Mouse (Mus musculus): ENCODE data around the gene Traip. TPM values are rescaled to one million over a fixed set of nuclear protein-coding genes. Genes with fewer than 3 reads are reported as not detected.

Traip gene
- total RNA-seq, 1 experiment from 2014 or later: 5.7 TPM

DNA sequence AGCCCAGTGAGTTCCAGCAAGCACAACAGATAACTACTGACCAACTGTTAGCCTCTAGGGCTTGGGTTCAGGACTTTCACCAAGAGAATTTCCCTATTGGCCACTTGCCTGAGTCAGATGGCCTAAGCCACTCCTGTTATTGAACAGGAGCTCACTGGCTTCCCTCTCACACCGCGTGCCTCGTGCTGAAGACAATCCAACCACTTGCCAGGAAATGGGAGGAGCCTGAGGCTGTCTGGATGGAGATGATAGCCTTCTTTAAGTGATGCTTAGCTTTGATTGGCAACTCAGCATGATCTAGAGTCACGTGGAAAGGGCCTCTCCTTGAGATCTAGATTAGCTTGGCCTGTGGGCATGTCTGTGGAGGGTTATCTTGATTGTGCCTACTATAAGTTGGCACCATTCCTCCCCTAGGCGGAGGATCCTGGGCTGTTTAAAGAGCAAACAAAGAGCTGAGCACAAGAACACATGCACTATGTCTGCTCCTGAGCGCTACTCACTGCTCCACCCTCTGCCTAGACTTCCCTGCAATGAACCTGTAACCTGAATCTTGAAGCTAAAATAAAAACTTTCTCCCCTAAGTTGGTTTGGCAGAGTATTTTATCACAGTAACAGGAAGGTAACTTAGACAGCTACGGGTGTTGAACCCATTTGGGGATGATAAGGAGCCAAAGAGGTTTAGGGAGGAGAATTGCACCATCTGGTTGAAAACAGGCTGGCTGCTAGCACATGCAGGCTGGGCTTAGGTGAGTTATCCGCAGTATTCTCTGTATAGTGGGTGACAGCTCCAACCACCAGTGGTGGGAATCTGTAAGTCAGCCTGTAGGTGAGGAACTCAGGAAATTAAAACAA is 22.0 kb downstream of the Traip start:
- DNase-seq: no peak

DNA sequence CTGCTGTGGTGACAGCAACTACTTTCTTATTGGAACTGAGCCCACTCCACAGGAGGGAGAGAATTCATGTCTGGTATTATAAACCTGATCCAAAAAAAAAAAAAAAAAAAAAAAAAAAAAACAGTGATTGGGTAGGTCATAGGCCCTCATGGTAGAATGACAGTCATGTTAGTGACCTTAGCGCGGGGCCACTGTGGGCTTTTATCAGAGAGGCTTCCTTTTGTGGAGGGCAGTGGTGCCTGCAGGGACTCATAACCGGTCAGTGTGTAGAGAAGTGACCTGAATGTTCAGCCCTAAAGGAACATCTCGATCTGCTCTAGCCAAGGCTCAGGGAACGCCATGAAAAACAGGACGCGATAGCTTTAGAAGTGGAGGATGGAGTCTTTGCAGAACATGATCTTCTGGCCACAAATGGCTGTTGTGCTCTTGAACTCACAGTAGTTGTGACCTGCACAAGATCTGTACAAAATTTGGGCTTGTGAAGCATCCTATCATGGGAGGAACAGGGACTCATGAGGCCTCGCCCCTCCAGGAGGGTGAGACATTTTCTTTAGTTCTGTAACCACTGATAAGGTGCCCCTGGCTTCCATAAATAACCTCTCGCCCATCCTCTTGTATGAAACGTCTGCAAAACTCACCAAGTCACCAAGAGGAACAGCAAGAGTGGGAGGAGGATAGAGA is 24.7 kb downstream of the Traip start:
- no peak for DNase-seq

DNA sequence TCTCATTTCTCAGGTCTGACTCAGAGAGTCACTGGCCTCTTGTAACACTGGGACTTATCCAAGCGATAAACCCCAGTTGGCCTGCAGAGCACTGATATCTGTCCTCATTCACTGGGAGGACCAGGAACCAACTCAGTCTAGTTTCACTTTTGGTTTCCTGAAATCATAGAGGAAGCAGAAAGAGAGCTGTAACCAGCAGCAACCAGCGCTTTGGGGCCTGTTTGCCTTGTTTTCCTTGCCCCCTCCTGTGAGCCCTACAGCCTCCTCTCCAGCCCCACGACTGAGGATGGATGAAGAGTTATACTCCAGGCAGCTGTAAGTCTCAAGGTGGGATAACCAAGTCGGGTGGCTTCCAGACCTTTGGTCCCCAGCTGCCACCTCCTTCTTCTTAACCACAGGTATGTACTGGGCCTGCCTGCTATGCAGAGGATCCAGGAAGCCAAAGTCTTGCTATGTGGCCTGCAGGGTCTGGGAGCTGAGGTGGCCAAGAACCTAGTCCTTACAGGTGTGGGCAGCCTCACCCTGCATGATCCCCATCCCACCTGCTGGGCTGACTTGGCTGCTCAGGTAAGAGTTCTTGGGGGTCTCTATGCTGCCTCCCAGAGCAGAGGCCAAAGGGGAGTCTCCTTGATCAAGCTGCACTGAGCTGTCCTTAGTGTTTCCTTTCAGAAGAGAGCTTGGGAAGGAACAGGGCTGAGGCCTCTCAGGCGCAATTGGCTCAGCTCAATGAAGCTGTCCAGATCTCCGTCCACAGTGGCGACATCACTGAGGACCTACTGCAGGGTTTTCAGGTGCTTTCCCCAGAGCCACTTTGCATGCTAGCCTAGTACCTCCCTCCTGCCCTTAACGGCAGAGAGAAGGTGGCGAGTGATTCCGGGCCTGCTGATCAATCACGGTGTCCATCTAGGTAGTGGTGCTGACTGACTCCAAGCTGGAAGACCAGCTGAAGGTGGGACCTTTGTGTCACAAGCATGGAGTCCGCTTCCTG is 25.8 kb downstream of the Traip start, which contains the start of gene Uba7:
Gene Uba7 (plus strand): TSS at position 107 of the 988 bp plus-strand sequence.
- peak; percentile 41 for DNase-seq

DNA sequence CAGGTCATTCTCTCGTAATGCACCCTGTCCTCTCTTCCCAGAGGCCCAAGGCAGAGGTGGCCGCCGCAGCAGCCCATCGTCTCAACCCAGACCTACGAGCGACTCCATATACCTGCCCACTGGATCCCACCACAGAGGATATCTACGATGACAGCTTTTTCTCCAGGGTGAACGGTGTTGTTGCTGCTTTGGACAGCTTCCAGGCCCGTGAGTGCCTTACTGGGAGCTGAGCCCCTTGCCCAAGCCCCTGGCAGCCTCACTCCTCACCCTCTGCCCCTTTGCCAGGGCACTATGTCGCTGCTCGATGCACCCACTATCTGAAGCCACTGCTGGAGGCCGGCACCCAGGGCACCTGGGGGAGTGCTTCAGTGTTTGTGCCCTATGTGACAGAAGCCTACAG is 28.9 kb downstream of the Traip start:
- DNase-seq: no peak

DNA sequence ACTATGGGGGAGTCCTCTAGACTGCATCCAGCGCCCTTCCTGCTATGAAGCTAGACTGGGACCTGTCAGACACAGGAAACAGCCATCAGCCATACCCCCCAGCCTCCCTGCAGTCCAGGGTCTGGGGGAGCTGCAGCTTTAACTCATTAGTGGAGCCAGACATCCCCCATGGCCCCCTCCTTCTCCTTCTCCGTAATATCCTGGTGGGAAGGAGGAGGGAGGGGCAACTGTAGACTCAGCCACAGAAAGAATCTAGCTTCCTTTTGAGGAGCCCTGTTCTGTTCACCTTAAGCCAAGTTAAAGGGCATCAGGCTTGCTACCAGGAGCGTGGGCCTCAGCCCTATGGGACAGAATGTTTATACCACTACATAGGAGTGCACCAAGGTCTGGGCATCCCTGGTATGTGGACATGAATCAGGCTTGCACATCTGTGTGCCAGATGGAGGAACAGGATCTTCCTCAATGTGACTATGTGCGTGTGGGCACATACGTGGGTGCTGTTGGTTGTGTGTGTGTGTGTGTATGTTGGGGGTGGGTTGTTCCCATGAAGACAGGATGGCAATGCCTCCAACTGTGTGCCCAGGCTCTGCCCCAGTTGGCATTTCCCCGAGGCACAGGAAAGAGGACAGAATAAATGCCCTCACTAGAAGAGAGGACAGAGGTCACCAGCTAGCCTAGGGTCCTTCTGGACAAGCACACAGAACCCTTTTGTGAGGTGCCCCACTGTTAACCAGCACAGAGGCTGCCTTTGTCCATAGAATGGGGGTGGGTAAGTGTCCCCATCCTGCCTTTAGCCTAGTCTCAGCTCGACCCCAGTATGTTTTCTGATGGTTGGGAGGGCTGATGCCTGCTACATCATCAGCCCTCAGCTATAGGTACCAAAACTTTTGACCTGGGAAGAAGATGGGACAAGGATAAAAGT is 32.0 kb downstream of the Traip start:
- peak; percentile 25 for DNase-seq

DNA sequence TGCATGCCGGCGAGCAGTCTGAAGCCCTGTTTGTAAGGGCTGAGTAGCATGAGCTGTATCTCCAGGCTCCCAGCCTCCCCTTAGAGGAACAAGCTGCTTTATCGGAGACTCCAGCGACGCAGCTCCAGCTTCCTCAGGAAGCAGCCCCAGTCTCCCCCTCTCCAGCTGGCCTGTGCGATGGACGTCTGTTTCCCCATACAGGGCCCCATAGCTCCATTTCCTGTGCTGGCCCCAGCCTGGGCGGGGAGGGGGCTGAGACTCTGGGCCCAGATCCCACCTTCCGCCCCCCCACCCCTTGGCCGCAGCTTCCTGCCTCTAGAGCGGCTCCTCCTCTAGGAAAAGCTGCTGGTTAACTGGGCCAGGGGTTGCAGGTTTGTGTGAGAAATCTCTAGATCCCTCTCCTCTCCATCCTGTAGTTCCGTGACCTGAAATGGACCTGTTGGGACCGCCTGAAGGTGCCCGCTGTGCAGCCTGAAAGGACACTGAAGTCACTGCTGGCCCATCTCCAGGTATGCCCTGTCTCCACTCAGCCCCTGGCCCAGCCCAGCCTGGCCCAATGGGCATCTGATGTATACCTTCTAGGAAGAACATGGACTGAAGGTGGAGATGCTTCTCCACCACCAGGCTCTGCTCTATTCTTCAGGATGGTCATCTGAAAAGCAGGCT is 32.9 kb downstream of the Traip start, which contains the start of gene Gm20661:
Gene Gm20661 (plus strand): TSS at position 378 of the 666 bp plus-strand sequence.
- DNase-seq: peak; percentile 75

DNA sequence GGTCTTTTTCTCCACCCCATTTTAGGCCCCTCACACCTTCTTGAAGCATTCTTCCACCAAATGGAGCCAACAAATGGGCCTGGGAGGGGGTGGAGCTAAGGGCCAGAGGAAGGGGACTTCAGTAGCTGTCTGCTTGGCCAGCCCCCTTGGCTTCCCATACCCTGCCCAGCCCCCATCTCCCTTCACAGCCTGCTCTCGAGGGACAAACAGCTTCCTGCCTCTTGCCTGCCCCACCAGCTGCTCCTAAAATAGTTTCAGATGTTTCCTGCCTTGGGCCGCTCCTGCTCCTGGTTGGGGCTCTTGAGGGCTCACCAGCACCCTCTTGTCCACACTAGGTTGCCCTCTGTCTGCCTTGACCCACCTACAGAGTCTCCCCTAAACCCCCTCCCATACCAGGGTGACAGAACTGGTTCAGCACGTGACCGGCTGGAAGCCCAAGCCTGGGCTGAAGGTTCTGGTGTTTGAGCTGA is 33.5 kb downstream of the Traip start:
- DNase-seq: peak; percentile 81

DNA sequence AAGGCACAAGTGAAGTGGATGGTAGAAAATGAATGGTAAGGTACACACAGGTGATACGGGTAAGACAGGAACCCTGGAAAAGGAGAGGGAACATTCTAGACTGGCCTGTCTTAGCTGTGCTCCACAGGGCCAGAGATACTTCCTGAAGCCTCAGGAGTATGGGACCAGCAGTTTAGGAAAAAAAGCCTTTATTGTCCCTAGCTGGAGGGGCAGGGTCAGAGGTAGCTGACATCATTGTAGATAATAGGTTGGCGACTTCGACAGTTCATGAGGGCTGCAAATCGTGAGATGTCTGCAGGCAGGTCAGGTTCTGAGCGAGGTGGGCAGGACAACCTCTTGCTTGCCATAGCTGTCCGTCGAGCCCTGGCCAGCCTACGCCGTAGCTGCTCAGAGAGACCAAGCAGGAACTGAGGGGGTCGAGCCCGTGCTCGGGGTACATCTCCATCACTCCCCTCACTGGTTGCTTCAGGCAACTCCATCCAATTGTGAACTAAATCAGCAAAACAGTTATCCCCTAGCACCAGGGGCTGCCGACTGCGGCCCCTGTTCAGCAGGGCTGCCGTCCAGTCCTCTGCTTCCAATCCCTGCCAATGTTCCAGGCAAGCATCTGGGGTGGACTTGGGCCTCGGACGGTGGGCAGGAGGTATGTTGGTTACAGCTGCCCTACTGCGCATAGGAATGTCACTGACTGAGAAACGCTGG is 34.3 kb downstream of the Traip start:
- no peak for DNase-seq

DNA sequence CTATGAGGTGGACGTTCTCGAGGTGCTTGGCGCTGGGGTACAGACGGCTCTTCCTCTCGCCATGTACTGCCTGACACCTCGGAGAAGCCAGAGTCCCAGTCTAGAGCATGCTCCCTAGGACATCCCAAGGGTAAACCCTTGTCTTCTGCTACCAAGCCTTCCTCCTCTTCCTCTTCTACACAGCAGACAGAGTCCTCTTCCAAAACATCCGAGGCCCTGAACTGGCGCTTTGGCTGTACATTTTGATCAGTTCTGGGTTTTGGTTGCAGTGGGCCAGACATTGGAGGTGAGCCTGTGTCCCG is 34.8 kb downstream of the Traip start:
- no peak for DNase-seq

DNA sequence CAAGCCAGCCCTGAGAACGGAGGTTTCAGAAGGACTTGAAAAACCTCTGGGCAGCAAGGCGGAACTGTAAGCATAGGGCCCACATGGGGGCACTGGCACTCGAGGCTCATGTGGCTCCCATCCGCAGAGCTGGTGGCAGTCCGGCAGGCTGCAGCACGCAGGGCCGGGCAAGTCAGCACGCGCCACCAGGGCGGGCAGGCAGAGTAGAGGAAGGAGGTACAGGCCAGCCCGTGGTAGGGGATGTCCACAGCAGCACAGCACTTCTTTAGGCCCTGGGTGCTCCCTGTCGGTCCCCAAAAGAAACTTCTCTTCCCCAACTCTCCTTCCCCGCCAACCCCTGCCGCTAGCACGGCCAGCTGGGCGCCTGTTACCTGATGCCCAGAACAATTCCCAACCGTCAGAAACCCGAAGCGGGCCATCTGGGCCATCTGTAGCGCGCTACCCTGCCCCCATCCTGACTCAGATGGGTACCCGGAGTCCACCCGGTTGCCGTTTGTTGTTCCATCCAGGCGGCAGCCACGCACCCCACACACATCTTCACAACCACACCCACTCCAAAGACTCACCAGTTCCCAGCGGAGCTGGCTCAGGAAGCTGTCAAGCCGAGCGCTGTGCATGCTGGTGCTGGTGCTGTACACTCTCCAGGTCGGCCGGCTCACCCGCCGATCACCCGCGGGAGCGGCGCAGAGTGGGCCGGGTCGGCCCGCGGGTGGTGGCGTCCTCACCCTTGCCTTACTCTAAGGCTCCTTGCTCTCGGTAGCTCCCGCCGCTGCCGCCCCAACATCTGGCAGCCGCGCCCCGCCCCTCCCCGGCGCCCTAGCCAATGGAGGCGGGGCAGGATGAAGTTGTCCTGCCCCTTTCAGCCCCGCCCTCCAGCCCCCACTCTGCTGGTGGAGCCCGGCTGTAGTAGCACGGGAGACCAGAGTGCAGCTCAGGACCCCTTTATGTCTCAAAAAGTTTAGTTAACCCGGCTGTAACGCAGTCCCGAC is 35.5 kb downstream of the Traip start, which contains the start of gene Inka1:
Gene Inka1 (minus strand): TSS at position 749 of the 989 bp plus-strand sequence.
- DNase-seq: peak; percentile 94

DNA sequence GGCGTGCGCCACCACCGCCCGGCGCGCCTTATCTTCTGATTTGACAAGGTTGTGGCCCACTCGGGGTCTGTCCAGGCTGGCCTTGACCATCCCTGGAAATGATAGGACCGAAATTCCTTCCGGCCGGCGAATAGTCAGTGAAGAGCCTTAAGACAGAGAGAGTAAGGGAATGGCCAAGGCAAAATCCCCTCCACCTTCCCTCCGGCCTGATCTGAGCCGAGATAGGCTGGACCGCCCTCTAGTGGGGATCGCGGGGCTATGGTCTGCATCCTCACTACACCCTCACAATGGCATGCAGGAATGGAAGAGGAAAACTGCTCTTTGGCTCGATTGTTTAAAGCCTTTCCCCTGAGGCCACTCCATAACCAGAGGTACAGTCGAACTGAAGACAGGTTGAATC is 36.4 kb downstream of the Traip start:
- DNase-seq: peak; percentile 91

DNA sequence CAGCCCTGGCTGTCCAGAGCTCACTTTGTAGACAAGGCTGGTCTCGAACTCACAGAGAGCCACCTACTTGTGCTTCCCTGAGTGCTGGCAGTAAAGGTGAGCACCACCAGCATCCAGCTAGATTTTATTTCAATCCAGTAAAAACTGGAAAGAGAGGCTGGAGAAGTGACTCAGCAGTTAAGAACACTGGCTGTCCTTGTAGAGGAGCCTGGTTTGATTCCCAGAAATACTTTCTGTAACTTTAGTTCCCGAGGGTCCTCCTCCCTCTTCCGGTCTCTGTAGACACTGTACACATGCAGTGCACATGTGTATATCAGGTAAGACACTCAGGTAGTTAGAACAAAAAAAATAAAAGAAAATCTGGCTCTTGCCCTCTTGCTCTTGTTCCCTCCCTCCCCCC is 38.0 kb downstream of the Traip start:
- no peak for DNase-seq

DNA sequence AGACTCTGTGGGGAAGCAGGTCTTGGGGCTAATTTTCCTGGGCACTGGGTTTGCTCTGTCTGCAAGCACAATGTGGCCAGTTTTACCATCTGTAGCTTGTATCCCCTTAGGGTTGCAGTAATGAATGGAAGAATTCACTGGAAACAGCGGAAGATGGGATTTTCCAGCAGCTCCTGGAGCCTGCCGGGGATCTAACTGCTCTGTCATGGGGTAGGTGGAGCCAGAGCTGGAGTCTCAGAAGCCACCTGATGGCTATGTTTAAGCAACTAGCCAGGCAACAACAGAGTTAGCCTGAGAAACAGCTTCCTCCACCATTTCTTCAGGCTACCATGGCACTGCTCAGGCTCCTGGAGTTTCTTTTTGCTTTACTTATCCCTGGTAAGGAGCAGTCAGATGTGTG is 42.3 kb downstream of the Traip start, which contains the start of gene Cdhr4:
Gene Cdhr4 (plus strand): TSS at position 301 of the 400 bp plus-strand sequence.
- no peak for DNase-seq

DNA sequence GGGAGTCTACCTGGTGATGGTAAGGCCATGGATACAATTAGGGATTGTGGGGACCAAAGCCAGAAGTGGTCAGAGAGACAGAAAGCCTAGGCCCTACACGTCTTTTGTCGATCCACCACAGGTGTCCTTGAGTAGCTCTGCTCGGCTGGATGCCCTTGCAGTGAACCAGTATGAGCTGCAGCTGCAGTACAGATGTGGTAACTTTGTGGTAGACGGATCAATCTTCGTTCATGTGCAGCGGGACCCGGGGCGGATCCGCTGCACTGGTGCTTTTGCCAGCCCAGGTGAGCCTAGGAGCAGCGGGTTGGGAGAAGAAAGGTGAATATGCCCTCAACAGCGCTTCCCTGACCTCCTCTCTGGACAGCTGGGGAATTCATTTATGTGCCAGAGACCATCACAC is 43.1 kb downstream of the Traip start:
- DNase-seq: no peak

DNA sequence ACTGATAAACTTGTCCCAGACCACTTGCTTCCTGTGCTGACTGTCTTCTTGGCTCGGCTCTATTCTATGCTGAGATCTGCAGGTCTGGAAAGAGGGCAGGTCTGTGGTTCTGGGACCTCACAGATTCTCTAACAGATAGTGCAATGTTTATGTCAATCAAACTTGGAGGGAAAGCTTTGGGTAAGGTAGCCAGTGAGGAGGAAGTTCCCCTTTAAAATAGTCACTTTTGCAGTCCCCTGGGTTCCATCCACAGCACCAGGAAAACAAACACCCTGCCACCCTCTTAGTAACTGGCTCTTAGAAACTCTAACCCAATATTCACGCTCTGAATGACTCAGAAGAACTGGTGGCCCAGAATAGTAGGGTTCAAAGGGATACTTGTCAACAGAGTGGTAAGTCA is 44.5 kb downstream of the Traip start:
- no peak for DNase-seq

DNA sequence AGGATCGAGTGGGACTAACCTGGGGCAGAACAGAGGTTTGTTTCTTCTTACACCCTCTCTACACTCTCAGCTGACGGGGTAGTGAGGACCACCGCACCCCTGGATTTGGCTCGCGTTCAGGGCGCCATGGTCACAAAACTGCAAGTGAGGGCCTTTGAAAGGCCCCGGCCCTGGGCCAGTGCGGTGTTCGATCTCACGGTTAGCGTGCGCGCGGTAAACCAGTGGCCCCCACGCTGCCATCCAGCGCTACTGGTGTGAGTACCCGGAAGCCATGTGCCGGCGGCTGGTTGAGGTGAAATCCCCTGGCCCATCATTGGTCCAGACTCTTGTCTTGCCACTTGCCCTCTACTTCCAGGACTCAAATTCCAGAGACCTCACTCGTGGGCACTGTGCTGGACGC is 45.6 kb downstream of the Traip start:
- no peak for DNase-seq

DNA sequence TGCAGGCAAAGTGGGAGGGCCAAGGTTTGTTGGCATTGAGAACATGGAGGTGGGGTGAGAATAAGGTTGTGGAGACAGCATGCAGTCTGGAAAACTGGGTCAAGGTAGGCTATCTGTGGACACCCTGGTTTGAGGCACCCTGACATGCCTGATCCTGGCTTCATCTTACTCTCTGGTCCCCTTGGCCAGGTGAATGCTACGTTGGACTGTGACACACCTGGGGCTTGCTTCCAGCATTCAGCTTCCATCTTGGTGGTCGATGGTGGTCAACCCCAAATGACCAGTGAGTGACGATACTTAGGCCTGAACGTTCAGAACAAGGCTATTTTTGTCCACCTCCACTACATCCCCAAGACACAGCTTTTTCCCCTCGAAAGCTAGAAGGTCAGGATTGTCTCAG is 46.1 kb downstream of the Traip start, which contains the start of gene Gm20662:
Gene Gm20662 (plus strand): TSS at position 301 of the 400 bp plus-strand sequence.
- DNase-seq: no peak
